Mouse (Mus musculus) G1E (cell line): Measurements from ENCODE around the gene Enox1.

Experiments used
- CTCF ChIP-seq: IDR thresholded peaks from 2 replicates; pipeline ENCODE4 v1.5.1; 2012; ENCODE audit warnings: low read depth, low read length, inconsistent platforms, mixed read lengths
- GATA1 ChIP-seq: IDR thresholded peaks from 2 replicates; pipeline ENCODE4 v1.6.1; 2012; ENCODE audit warnings: borderline replicate concordance, low read length, inconsistent platforms, mixed read lengths
- GATA2 ChIP-seq: IDR thresholded peaks from 2 replicates; pipeline ENCODE4 v1.6.1; 2012; ENCODE audit warnings: low read depth, low read length, inconsistent platforms, borderline replicate concordance
- POLR2AphosphoS5 ChIP-seq: IDR thresholded peaks from 2 replicates; pipeline ENCODE4 v1.6.1; 2012; ENCODE audit warnings: low read depth, low read length, inconsistent platforms; ENCODE audit not compliant: insufficient replicate concordance
- TAL1 ChIP-seq: conservative IDR thresholded peaks from 2 replicates; pipeline ENCODE4 v1.6.1; 2012; ENCODE audit warnings: low read depth, low read length, inconsistent platforms, mixed read lengths

GRCm38 (mm10) chr14:77197414-77197915 is 40.9 kb downstream of the Enox1 start:
- TF ChIP-seq CTCF (no peak), TAL1 (no peak), POLR2AphosphoS5 (no peak), GATA1 (no peak), GATA2 (no peak)
